Mouse (Mus musculus): ENCODE measurements at regions not wholly inside any gene's neighbourhood (a gene's known extent, or its start where the extent isn't known, plus 50 kb on each side); places are given as distances from the start of the nearest gene placed in this dataset.

GRCm38 (mm10) chr13:92964213-92964743 is 119.7 kb downstream of the Mtx3 start:
- ATAC-seq (replicated peaks in 1 of 2; ENCODE audit: insufficient read depth in 1 of 2, low FRiP score in 2 of 2, low TSS enrichment in 1 of 2, low read depth in 1 of 2, poor library complexity in 2 of 2, severe bottlenecking in 2 of 2) = peak; percentile 95 to 97

- no peak for ATAC-seq (replicated peaks in 1 of 2; ENCODE audit: insufficient read depth in 1 of 2, low FRiP score in 2 of 2, low TSS enrichment in 1 of 2, low read depth in 1 of 2, poor library complexity in 2 of 2, severe bottlenecking in 2 of 2)
Measured at GRCm38 (mm10) chr13:92967025-92967610, 122.6 kb downstream of the Mtx3 start.

- no peak; a peak in 1 of 4 replicates for ATAC-seq (replicated peaks in 1 of 2; ENCODE audit: insufficient read depth in 1 of 2, low FRiP score in 2 of 2, low TSS enrichment in 1 of 2, low read depth in 1 of 2, poor library complexity in 2 of 2, severe bottlenecking in 2 of 2)
Measured at GRCm38 (mm10) chr13:92969579-92969978, 125.0 kb downstream of the Mtx3 start.

GRCm38 (mm10) chr13:92972891-92973290 is 128.3 kb downstream of the Mtx3 start:
- ATAC-seq (replicated peaks in 1 of 2; ENCODE audit: insufficient read depth in 1 of 2, low FRiP score in 2 of 2, low TSS enrichment in 1 of 2, low read depth in 1 of 2, poor library complexity in 2 of 2, severe bottlenecking in 2 of 2) = no peak

- ATAC-seq (replicated peaks in 1 of 2; ENCODE audit: insufficient read depth in 1 of 2, low FRiP score in 2 of 2, low TSS enrichment in 1 of 2, low read depth in 1 of 2, poor library complexity in 2 of 2, severe bottlenecking in 2 of 2) = no peak
Measured at GRCm38 (mm10) chr13:92973791-92974190, 129.2 kb downstream of the Mtx3 start.

- peak; percentile 59 to 89; a peak in 3 of 4 replicates for ATAC-seq (replicated peaks in 1 of 2; ENCODE audit: insufficient read depth in 1 of 2, low FRiP score in 2 of 2, low TSS enrichment in 1 of 2, low read depth in 1 of 2, poor library complexity in 2 of 2, severe bottlenecking in 2 of 2)
Measured at GRCm38 (mm10) chr13:92986719-92987553, 142.4 kb downstream of the Mtx3 start.

GRCm38 (mm10) chr13:92987691-92988090 is 143.1 kb downstream of the Mtx3 start:
- ATAC-seq (replicated peaks in 1 of 2; ENCODE audit: insufficient read depth in 1 of 2, low FRiP score in 2 of 2, low TSS enrichment in 1 of 2, low read depth in 1 of 2, poor library complexity in 2 of 2, severe bottlenecking in 2 of 2) = no peak

- no peak for ATAC-seq (replicated peaks in 1 of 2; ENCODE audit: insufficient read depth in 1 of 2, low FRiP score in 2 of 2, low TSS enrichment in 1 of 2, low read depth in 1 of 2, poor library complexity in 2 of 2, severe bottlenecking in 2 of 2)
Measured at GRCm38 (mm10) chr13:92988600-92988999, 144.0 kb downstream of the Mtx3 start.

GRCm38 (mm10) chr13:92990316-92991206 is 146.0 kb downstream of the Mtx3 start:
- no peak for ATAC-seq (replicated peaks in 1 of 2; ENCODE audit: insufficient read depth in 1 of 2, low FRiP score in 2 of 2, low TSS enrichment in 1 of 2, low read depth in 1 of 2, poor library complexity in 2 of 2, severe bottlenecking in 2 of 2)
